Mouse (Mus musculus) mesoderm, embryonic 11.5 days (tissue): Measurements from ENCODE around the gene Raet1d.
"Not testable (repeated sequence)": the region's sequence is repeated elsewhere in the genome, so short reads cannot be mapped to it uniquely, and the experiment has no call there.

Experiments
- DNase-seq: peaks from one replicate; pipeline ENCODE4 v3.0.0-alpha.2; 2012; ENCODE audit warnings: low read depth, low spot score

Gene Raet1d

DNA sequence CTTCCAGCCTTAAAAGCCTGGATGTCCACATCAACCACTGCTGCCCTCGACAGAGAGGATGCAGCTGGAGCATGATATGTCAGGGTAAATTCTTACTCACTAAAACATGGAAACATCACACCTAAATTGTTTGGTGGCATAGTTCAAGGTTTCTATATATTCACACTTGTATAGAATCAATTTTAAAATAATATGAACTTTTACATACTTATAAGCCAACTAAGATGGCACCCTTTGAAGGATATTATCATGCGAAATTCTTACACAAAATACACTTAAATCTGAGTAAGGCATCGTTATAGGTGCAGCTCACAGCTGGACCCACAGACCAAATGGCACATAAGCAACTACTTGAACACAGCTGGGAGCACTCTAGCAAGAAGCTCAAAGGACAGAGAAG, at the start of gene Raet1d:
Gene Raet1d (plus strand): TSS at position 301 of the 400 bp plus-strand sequence.
- not testable (repeated sequence) for DNase-seq

DNA sequence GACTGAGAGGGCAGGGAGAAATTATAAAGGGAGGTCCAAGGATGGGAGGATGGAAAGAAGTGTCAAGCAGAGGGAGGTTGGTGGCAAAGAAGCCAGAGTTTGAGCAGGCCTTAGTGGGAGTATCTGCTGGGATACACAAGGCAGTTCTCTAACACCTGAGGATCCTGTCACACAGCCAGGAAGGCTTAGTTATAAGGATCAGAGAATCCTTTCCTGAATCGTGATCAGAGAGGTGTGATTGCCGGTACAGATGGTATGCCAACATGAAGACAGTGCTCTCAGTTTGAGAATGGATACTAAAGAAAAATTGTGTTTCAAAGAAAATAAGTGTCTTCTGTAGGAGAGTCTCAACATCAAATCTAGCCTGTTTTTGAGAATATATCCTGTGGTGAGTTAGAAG, 37.5 kb upstream of the Raet1d start:
- no peak for DNase-seq

DNA sequence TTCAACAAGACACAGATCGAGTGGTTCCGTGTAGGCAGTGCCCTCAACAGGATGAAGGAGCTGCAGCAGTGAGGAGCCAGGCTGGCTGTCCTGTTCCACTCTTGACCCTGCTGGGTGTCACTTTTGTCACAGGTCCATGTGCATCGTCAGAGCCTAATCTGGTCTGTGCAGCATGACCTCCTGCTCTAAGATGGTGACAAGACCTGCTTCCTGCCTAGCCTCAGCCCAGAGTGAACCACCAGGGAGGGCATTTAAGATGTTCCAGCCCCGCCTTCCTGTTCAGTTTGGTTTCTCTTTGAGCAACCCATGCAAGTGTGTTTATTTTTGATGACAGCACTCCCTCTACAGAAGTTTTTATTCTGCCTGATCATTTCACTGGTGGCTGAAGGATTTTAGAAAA, 14.6 kb upstream of the Raet1d start:
- DNase-seq: not testable (repeated sequence)

DNA sequence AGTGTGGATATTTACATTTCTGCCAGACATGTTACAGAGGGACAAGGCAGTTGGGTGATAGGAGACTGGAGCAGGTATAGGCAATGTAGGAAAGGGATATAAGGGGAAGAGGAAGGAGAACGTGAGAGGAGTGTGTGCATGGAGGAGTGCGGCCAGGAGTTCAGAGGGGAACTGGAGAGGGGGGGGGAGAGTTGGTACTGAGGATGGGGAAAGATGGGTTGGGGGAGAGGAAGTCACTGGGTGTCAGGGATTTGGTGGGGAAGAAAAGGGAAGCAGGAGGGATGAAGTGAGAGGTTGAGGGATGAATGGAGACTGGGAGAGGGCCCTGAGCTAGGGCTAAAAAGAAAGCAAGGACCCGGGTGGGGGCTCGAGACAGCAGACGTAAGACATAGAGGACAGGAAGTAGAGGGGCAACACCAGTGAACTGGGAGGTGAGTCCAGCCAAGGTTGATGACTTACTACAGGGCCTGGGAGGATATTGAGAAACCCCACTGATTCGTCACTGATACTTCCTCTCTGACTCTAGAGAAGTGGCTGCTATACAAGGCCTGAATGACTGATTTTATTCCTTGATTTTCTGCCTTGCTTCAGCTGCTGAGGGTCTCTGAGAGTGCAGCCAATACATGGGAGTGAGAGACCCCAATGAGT, 6.7 kb upstream of the Raet1d start:
- DNase-seq: not testable (repeated sequence)

DNA sequence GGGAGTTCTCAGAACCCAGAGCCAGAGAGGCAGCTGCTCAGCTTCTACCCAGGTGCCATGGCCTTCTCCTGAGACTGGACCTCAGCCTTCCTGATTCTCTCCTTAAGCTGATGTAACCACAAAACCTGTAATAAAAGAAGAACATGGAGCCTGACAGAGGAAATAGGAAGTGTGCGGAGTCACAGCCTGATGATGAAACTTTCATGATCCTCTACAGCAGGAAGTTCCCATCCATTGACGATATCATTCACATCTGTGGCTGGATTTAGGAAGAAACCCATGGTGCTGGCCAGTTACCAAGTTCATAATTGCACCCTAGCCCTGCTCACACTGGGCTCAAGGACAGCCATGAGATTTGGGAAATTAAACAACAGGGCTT, 6.2 kb upstream of the Raet1d start:
- not testable (repeated sequence) for DNase-seq

DNA sequence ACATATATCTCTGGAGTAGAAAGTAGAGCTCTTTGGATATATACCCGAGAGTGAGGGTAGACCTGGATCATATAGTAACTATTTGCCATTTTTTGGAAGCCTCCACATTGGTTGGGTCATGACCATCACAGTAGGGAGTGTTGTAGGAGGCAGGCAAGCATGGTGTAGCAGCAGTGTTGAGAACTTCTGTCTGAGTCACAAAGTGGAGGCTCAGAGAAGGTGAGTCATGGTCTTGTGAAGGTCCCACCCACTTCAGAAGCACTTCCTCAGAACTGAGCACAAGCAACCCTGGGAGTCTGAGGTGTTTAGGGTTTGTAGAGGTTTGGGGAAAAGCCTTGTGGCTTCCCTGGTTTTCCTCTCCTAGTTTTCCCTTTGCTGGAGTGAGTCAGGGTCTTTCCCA, 3.0 kb upstream of the Raet1d start:
- DNase-seq: not testable (repeated sequence)

DNA sequence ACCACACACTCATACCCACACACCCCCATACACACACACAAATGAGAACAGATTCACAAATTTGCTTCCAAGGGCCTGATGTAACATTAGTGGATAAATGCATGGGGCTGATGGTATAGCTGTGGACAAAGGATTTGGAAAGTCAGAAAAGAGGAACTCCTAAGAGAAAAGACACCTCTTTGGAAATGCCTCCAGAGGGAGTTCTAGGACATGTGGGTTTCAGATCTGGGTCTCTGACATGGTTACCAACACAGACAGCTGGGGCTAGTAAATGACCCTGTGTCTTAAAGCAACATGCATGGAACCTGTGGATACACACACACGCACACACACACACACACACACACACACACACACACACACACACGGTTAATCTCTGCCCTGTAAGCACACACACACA, 605 bp downstream of the Raet1d start:
- DNase-seq: not testable (repeated sequence)

DNA sequence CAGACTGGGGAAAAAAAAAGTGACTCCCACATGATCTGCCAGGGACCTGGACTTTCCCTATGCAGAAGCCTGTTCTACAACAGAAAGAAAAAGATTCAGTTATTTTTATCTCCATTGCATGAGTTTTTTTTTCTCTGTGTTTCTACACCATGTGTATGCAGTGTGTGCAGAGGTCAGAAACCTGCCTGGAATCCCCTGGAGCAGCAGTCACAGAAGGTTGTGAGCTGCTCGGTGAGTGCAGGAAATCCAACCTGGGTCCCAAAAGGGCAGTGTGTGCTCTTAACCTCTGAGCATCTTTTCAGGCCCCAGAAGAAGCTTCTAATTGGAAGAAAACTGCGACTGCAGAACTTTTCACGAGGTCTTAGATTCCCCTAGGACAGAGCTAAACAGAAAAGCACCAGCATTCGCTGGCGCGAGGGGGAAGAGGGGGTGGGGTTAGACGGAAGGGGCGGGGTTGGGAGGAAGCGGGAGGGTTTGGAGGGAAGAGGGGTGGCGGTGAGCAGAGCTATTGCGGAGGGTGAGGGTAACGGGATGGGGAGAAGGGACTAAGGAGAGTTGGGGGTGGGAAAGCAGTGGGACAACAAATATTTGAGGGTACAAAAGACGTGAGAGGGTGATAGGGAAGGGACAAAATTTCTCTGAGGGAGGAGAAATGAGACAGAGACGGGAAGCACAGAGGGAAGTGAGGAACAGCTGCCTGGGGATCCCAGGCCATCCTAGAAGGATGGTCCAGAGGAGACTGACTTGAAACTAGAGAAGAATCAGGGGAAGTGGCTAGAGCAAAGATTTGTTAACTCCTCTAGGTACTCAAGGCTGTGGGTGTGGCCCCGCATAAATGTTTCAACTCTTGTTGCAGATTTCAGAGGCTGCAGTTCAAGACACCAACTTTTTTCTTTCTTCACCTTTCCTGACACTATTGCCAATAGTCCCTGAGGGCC, 1.3 kb downstream of the Raet1d start:
- DNase-seq: peak; percentile 39

DNA sequence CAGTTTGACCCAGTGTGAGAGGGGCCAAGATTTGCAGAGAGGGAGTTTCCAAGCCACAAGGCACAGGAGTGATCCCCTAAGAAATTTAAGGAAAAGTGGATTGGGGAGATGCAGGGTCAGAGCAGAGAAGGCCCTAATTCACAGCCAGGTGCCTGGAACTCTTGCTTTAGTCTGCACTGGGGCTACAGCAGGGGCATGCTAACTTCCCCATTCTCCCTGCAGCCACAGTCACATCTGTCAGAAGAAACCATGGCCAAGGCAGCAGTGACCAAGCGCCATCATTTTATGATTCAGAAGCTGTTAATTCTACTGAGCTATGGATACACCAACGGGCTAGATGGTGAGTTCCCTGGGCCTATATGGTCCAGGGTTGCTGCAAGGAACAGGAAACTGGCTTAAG, 2.1 kb downstream of the Raet1d start:
- not testable (repeated sequence) for DNase-seq

DNA sequence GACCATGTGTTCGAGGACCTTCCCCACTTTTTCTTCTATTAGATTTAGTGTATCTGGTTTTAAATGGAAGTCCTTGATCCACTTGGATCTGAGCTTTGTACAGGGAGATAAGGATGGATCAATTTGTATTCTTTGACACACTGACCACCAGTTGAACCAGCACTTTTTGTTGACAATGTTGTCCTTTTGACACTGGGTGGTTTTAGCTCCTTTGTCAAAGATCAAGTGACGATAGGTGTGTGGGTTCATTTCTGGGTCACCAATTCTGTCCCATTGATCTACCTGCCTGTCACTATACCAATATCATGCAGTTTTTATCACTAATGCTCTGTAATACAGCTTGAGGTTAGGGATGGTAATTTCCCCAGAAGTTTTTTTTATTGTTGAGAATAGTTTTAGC, 4.6 kb downstream of the Raet1d start:
- not testable (repeated sequence) for DNase-seq

DNA sequence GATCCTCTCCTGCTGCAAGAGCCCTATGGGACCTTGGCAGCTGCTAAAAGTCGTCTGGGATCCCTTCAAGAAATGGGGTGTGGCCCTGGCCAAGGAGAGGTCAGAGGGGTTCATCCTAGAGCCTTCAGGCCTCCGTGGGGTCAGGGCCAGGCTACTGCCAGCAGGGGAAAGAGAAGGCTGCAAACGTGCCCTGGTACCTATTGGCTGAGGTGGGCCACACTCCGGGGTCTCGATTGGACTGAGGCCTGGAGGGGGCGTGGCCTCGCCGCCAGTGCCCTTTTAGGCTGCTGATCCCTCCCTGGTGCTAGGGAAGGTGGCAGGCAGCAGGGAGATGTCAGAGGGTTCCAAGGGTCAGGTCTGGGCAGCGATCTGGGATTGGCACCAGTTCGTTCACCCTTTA, 20.9 kb downstream of the Raet1d start:
- not testable (repeated sequence) for DNase-seq

DNA sequence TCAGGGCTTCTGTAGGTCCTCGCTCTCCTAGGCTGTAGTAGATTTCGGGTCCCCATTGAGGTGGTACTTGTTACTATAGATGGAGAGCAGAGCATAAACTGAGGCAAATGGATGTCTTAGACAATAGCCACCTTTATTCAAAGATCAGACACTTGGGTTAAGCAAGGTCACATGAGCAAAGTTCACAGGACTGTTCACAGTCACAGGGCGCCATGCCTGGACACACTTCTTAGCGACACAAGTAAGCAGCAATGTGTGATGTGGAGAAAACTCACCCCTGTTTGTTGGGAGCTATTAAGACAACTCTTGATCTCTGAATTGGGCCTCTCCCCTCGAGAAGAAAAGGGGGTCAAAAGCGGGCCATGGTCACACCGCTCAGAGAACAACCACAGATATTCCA, 29.8 kb downstream of the Raet1d start:
- DNase-seq: not testable (repeated sequence)

DNA sequence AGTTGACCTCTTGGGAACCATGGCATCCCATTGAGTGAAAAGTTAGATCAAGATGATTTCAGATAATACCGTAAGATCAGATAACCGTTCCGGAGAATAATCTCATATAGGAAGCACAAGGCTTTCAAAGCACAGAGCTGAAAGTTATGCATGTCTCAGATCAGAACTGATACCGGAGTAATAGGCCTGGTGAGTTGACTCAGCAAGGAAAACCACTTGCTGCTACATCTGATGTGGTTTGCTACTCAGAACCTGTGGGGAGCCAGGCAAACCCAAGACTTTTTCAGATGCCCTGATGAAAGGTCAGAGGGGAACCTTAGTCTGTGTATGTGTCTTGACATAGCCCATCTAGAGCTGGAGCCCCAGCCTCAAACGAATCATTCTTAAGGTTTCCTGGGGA, 31.3 kb downstream of the Raet1d start:
- not testable (repeated sequence) for DNase-seq

DNA sequence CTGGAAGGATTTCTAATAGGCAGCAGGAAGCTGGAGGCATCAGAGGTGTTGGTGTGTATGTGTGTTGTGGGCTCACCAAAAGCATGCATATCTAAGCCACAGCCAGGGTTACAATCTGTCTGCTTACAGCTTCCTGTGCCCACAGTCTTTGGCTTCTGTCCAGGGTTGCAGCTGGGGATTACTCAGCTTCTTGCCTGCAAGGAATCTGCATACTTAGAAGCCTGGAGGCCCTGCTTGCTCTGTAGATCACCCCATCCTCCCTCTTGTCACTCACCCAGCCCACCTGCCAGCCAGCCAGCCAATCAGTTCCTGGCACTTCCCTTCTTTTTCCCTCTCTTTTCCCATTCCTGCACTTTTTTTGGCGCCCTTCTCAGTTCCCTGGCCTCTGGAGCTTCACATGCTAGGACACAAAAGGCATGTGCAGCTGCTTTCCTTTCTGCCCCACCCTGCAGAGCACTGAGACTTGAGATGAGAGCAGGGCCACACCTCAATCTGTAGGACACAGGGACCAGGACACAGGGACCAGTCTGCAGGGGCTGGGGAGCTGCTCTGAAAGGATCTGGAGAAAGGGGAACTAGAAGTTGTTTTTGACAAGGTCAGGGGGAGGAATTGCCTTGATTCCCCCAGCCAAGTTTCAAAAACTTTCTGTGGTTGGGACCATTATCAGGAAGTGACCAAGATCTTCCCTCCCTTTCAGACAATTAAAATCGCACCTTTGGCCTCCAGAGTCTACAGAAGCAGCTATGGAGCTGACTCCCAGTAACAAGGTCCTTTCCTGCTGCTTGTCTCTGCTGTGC, 32.9 kb downstream of the Raet1d start:
- not testable (repeated sequence) for DNase-seq

DNA sequence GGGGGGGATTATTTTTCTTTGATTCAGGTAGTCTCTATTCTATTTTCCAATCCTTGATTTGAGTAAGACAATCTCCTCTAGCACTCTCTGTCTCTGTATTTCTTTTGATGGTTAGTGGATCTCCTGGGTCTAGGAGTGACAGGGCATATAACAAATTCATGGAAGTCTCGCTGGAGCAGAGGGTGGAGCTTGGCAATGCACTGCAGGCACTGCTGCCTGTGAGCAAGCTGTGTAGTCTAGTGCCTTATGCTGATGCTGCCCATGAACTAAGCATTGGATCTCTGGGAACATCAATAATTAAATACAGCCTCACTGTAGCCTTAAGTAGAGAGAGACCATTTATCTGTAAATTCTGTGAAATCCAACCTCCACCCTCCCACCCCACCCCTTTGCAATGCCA, 36.3 kb downstream of the Raet1d start:
- DNase-seq: not testable (repeated sequence)

DNA sequence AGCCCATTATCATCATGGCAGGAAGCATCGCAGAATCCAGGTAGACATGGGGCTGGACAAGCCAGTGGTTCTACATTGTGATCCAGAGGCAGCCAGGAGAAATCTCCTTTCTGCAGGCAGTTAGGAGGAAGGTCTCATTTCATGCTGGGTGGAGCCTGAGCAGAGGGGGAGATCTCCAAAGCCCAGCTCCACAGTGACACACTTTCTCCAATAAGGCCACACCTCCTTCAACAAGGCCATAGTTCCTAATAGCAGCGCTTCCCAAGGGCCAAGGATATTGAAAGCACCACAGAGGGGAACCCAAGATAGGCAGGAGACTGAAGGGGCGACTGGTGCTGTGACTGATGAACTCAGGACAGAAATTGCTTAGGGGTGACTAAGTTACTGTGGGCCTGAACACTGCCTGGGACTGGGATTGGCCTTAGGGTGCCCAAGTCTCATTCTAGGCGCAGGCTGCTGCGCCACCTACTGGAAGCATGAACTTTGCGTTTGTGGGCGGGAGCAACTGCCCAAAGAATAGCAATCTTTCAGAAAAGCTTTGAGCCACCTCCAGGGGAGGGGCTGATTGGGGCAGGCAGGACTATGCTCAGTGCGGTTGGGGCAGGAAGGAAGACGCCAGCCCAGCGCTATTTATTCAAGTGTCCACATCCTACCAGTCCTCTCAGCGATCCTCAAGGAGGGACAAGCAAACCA, 42.0 kb downstream of the Raet1d start:
- DNase-seq: peak; percentile 30

DNA sequence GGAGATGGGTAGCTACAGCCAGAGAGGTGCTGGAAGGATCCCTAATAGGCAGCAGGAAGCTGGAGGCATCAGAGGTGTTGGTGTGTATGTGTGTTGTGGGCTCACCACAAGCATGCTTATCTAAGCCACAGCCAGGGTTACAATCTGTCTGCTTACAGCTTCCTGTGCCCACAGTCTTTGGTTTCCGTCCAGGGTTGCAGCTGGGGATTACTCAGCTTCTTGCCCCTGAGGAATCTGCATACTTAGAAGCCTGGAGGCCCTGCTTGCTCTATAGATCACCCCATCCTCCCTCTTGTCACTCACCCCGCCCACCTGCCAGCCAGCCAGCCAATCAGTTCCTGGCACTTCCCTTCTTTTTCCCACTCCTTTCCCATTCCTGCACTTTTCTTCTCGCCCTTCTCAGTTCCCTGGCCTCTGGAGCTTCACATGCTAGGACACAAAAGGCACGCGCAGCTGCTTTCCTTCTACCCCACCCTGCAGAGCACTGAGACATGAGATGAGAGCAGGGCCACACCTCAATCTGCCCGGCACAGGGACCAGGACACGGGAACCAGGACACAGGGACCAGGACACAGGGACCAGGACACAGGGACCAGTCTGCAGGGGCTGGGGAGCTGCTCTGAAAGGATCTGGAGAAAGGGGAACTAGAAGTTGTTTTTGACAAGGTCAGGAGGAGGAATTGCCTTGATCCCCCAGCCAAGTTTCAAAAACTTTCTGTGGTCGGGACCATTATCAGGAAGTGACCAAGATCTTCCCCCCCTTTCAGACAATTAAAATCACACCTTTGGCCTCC, 53.5 kb downstream of the Raet1d start:
- not testable (repeated sequence) for DNase-seq
